Mouse (Mus musculus): ENCODE data around the gene Tmem94. TPM values are rescaled to one million over a fixed set of nuclear protein-coding genes. Genes with fewer than 3 reads are reported as not detected.

The Tmem94 gene
- polyA plus RNA-seq, 1 experiment: 22.7 TPM

DNA sequence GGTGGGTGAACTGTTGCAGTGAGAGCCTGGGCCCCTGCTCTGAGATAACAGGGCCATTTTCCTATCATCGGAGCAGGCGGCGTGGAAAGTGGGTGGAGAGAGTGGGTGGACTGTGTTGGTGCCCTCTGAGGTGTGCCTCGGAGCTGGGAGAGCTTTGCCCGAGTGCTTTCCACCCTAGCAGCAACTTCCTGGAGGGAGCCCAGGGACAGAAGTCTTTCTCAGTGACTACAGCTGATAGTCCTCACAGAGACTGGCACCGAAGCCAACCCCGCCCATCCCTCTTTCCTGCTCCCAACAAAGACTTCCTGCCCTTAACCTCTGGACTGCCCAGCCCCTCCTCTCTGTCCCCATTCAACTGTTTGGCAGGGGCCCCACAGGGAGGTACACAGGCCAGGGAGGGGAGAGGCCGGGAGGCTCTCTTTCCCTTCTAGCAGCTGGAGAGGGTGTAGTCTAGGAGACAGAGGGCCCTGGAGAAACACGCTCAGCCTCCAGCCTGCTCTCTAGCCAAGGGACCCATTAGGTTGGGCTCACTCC lies 13.9 kb downstream of the Tmem94 start:
- H3K4me3 ChIP-seq (replicated peaks): peak overlapping the region; percentile 90
- H3K27me3 ChIP-seq (replicated peaks): no peaks in the 10 kb centered on the region
- H3K36me3 ChIP-seq (replicated peaks; ENCODE audit: low read length): peaks cover 45% of the 10 kb centered on the region
- H3K9me3 ChIP-seq: no peaks in the 10 kb centered on the region
- H3K4me1 ChIP-seq: peaks cover 85% of the 10 kb centered on the region
- no peak for TF ChIP-seq FLI1 (IDR thresholded peaks at IDR 0.05; ENCODE audit: low read length)
- no peak for TF ChIP-seq GATA1 (IDR thresholded peaks at IDR 0.05; ENCODE audit: borderline replicate concordance, low read length)

DNA sequence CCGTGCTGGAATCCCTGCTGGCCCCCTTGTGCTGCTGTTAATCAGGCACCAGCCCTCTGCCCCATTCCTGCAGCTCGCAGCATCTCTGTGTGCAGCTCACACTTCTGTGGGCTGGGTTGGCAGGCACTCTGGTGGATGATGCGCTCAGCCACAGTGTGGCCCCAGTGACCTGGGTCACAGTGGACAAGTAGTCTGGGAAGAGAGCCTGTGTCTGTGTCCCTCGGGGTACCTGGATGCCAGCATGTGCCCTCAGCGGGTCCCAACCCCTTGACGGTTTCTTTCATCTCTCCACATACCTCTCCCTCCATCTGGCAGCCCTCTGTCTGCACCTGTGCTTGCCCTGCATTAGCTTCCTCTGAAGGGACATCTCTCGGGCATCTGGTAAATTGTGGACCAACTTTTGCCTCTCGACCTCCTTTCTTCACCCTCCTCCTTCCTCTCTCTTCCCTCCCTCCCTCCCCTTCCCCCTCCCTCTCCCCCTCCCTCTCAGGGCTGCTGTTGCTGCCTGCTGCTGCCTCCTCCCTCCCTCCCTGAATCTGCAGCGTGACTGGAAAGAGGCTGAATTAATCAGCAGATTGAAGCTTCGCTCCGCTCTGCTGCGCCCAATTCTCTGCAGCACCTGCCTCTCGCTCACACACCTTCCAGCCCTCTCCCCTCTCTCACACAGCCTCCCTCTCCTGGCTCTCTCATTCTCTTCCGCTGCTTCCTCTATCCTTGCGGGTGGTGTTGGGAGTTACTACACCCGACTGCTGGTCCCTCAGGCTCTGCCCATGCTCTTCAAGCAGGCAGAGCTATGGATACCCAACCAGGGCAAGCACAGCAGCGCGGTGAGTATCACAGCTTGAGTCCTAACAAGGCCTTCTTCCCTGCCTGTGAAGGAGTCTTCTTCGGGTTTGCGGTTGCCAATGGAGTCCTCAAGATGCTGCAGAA lies 15.2 kb downstream of the Tmem94 start:
- no peaks in the 10 kb centered on the region for H3K9me3 ChIP-seq
- H3K4me3 ChIP-seq (replicated peaks): peak overlapping the region; percentile 23
- peaks cover 83% of the 10 kb centered on the region for H3K4me1 ChIP-seq
- TF ChIP-seq FLI1 (IDR thresholded peaks at IDR 0.05; ENCODE audit: low read length): no peak
- TF ChIP-seq GATA1 (IDR thresholded peaks at IDR 0.05; ENCODE audit: borderline replicate concordance, low read length): no peak
- peaks cover 52% of the 10 kb centered on the region for H3K36me3 ChIP-seq (replicated peaks; ENCODE audit: low read length)
- H3K27me3 ChIP-seq (replicated peaks): no peaks in the 10 kb centered on the region

DNA sequence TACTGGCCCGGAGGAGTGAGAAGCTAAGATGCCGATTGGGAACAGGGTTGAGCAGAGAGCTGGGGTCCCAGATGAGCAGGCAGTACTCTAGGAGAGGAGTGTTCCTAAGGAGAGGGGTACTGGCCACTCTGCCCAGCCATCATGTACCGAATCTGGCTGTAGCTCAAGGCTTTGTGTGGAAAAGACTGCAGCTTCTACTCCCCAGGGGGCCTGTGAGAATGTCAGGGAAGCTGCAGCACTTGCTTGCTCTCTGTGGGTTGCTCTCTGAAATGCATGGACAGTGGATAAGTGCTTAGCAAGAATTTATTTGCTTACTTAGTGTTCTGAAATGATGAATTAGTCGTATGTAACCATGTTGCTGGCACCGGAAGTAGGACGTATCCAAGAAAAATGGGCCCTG lies 21.2 kb downstream of the Tmem94 start:
- Histone ChIP-seq H3K4me1 (peaks cover 28% of the 10 kb centered on the region), H3K36me3 (replicated peaks; ENCODE audit: low read length) (peaks cover 82% of the 10 kb centered on the region), H3K27me3 (replicated peaks) (no peaks in the 10 kb centered on the region), H3K4me3 (replicated peaks) (no peak overlapping the region), H3K9me3 (no peaks in the 10 kb centered on the region)
- no peak for TF ChIP-seq GATA1 (IDR thresholded peaks at IDR 0.05; ENCODE audit: borderline replicate concordance, low read length)
- TF ChIP-seq FLI1 (IDR thresholded peaks at IDR 0.05; ENCODE audit: low read length): no peak

DNA sequence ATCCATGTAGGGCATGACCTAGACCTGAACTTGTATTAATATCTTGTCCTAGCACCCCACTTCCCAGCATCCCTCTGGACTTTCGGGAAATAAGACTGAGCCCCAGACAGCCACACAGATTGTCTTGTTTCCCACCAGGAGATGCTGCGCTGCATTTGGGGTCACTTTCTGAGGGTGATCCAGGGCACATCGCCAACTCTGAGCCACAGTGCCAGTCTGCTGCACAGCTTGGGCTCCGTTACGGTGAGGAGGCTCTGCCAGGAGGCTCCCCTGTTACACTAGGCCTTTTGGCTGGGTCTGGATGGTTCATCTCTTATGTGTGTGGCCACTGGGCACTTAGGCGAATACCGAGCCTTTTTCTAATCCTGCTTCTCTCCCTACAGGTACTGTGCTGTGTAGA lies 24.6 kb downstream of the Tmem94 start:
- Histone ChIP-seq H3K9me3 (no peaks in the 10 kb centered on the region), H3K36me3 (replicated peaks; ENCODE audit: low read length) (peaks cover 96% of the 10 kb centered on the region), H3K27me3 (replicated peaks) (no peaks in the 10 kb centered on the region), H3K4me3 (replicated peaks) (no peak overlapping the region), H3K4me1 (peaks cover 5% of the 10 kb centered on the region)
- TF ChIP-seq GATA1 (IDR thresholded peaks at IDR 0.05; ENCODE audit: borderline replicate concordance, low read length) (no peak), FLI1 (IDR thresholded peaks at IDR 0.05; ENCODE audit: low read length) (no peak)

DNA sequence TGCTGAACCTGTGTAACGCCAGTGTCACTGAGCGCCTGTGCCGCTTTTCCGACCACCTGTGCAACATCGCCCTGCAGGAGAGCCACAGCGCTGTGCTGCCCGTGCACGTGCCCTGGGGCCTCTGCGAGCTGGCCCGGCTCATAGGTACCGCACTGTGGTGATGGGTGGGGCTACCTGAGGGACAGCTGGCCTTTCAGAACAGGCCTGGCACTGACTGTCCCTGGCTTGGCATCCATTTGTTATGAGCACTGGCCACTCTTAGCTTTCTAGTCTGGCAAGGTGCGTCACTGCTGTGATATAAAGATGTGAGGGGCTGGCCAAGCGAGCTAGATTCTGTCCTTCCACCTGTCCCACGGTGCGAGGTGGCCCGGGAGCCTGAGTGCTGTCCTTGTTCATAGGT lies 26.7 kb downstream of the Tmem94 start:
- Histone ChIP-seq H3K4me3 (replicated peaks) (peak overlapping the region; percentile 23), H3K27me3 (replicated peaks) (no peaks in the 10 kb centered on the region), H3K36me3 (replicated peaks; ENCODE audit: low read length) (peaks cover 96% of the 10 kb centered on the region), H3K9me3 (no peaks in the 10 kb centered on the region), H3K4me1 (peaks cover 15% of the 10 kb centered on the region)
- no peak for TF ChIP-seq GATA1 (IDR thresholded peaks at IDR 0.05; ENCODE audit: borderline replicate concordance, low read length)
- TF ChIP-seq FLI1 (IDR thresholded peaks at IDR 0.05; ENCODE audit: low read length): no peak

DNA sequence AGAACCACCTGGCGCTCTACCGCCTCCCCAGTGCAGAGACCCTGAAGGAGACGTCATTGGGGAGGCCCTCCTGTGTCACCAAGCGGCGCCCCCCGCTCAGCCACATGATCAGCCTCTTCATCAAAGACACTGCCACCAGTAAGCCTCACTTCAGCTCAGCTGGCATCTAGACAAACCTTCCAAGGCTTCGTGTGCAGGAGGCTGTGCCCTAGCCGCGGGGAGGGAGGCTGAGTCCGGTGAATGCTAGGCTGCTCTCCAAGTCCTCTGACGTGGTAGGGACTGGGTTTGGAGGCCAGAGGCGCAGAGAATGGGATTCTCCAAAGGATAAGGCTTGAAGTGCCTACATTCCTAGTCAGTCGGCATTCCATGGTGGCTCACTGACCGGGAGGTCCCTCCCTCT lies 27.1 kb downstream of the Tmem94 start:
- Histone ChIP-seq H3K4me1 (peaks cover 18% of the 10 kb centered on the region), H3K9me3 (no peaks in the 10 kb centered on the region), H3K4me3 (replicated peaks) (no peak overlapping the region), H3K27me3 (replicated peaks) (no peaks in the 10 kb centered on the region), H3K36me3 (replicated peaks; ENCODE audit: low read length) (peaks cover 96% of the 10 kb centered on the region)
- TF ChIP-seq GATA1 (IDR thresholded peaks at IDR 0.05; ENCODE audit: borderline replicate concordance, low read length): no peak
- TF ChIP-seq FLI1 (IDR thresholded peaks at IDR 0.05; ENCODE audit: low read length): no peak

DNA sequence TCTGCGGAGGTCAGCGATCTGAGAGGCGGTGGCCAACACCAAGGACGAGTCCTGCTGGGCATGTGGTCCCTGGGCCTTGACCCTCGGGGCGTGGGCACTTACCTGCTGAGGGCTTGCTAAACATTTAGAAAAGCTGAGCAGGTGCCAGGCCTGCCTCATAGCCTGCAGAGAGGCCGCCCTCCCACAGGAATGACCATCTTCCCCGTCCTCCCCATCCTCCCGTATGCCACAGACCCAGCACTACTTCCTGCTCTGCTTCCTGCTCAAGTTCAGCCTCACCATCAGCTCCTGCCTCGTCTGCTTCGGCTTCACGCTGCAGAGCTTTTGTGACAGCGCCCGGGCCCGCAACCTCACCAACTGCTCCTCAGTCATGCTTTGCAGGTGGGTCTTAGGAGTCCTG lies 31.7 kb downstream of the Tmem94 start:
- Histone ChIP-seq H3K9me3 (no peaks in the 10 kb centered on the region), H3K4me3 (replicated peaks) (peak overlapping the region; percentile 20), H3K4me1 (peaks cover 30% of the 10 kb centered on the region), H3K27me3 (replicated peaks) (no peaks in the 10 kb centered on the region), H3K36me3 (replicated peaks; ENCODE audit: low read length) (peaks cover 99% of the 10 kb centered on the region)
- no peak for TF ChIP-seq FLI1 (IDR thresholded peaks at IDR 0.05; ENCODE audit: low read length)
- no peak for TF ChIP-seq GATA1 (IDR thresholded peaks at IDR 0.05; ENCODE audit: borderline replicate concordance, low read length)

DNA sequence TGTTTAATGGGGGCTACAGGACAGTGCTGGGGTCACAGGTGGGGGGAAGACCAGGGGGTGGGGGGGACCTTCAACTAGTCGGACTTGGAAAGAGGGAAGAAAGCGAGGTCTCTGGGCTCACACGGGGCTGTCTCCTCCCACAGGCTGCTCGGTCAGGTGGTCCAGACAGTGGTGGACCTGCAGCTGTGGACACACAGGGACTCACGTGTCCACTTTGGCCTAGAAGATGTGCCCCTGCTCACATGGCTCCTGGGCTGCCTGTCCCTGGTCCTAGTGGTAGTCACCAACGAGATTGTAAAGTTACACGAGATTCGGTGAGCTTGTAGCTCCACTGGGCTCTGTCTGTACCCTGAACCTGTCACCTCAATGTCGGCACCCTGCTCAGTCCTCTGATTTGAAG lies 32.4 kb downstream of the Tmem94 start:
- H3K4me3 ChIP-seq (replicated peaks): no peak overlapping the region
- no peaks in the 10 kb centered on the region for H3K27me3 ChIP-seq (replicated peaks)
- peaks cover 30% of the 10 kb centered on the region for H3K4me1 ChIP-seq
- peaks cover 94% of the 10 kb centered on the region for H3K36me3 ChIP-seq (replicated peaks; ENCODE audit: low read length)
- TF ChIP-seq GATA1 (IDR thresholded peaks at IDR 0.05; ENCODE audit: borderline replicate concordance, low read length): no peak
- no peak for TF ChIP-seq FLI1 (IDR thresholded peaks at IDR 0.05; ENCODE audit: low read length)
- H3K9me3 ChIP-seq: no peaks in the 10 kb centered on the region

DNA sequence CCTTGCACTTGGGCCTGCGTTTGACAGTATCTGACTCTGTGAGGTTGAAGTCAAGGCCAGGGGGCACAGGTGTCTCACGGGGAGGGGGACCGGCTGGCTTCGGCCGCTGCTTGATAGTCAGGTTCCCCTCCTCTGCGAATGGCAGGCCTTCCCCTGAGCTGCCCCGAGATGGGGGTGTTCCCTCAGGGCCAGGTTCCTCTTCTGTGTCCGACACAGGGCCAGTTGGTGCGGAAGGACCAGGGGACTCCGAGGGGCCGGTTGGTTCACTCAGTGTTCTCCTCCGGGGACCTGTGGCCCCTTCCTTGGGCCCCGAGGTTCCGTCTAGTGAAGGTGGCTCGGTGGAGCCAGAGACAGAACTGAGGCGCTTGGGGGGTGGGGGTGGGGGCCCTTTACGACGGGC lies 35.7 kb downstream of the Tmem94 start:
- Histone ChIP-seq H3K4me1 (peaks cover 35% of the 10 kb centered on the region), H3K4me3 (replicated peaks) (no peak overlapping the region), H3K9me3 (no peaks in the 10 kb centered on the region), H3K27me3 (replicated peaks) (peaks cover 2% of the 10 kb centered on the region), H3K36me3 (replicated peaks; ENCODE audit: low read length) (peaks cover 80% of the 10 kb centered on the region)
- no peak for TF ChIP-seq FLI1 (IDR thresholded peaks at IDR 0.05; ENCODE audit: low read length)

DNA sequence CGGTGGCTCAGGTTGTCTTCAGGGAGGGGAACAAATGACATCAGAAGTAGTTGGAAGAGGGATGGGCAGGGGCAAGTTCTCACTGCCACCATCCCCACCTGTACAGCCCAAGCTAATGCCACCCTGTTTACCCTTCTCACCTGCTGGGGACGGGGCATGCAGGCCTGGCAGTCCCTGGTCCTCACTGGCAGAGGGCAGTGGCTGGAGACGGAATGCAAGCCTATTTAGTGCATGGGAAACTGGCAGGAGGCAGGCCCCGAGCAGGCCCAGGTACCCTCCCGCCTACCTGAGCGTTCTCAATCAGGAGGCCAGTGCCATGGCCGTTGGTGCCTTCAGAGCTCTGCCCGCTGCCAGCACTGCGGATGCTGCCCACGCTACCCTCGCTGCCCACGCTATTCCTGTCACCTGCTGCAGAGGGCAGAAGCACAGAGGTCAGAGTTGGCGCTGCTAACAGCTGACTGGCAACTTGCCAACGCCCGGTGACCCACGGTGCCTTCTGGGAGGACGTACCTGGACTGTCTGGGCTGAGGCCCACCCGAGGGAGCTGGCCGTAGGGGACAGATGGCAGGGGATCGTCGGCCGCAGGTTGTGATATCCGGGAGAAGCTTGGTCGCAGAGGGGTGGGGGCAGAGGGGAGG lies 38.0 kb downstream of the Tmem94 start:
- Histone ChIP-seq H3K9me3 (no peaks in the 10 kb centered on the region), H3K27me3 (replicated peaks) (peaks cover 8% of the 10 kb centered on the region), H3K36me3 (replicated peaks; ENCODE audit: low read length) (peaks cover 61% of the 10 kb centered on the region), H3K4me1 (peaks cover 21% of the 10 kb centered on the region), H3K4me3 (replicated peaks) (peak overlapping the region; percentile 17)
- no peak for TF ChIP-seq GATA1 (IDR thresholded peaks at IDR 0.05; ENCODE audit: borderline replicate concordance, low read length)
- no peak for TF ChIP-seq FLI1 (IDR thresholded peaks at IDR 0.05; ENCODE audit: low read length)

Data from megakaryocyte, embryonic 14.5 days (primary cell).